In genomic region chr9:4309351-4310085, GRCm38 (mm10) we compare ENCODE assay signal across 8 mouse cellular contexts. TPM values are rescaled to one million over a fixed set of nuclear protein-coding genes. Genes with fewer than 3 reads are reported as not detected.
DNase-seq lines count a peak whose midpoint lies in the region; ATAC-seq and TF ChIP-seq lines count a peak whose summit lies in the region.

TSS of gene Aasdhppt (minus strand) at chr9:4309471.
TSS of gene Kbtbd3 (plus strand) at chr9:4309833.

- TF ChIP-seq CTCF in bone marrow, adult 2 months (IDR thresholded peaks at IDR 0.05; ENCODE audit: control insufficient read depth, insufficient read depth, low read length): no peak
- 0 out of 2 replicates have a peak, but pooled peaks have one; percentile 9 for TF ChIP-seq CTCF in midbrain, postnatal 0 days (IDR thresholded peaks at IDR 0.05)

- no peaks in the 10 kb centered on the region for H3K36me3 ChIP-seq in embryonic facial prominence, embryonic 15.5 days
- H3K36me3 ChIP-seq in limb, embryonic 14.5 days (ENCODE audit: control insufficient read depth, insufficient read depth, low read length): no peaks in the 10 kb centered on the region
- H3K36me3 ChIP-seq in midbrain, postnatal 0 days (ENCODE audit: insufficient read depth, low read length): no peaks in the 10 kb centered on the region

- peak within 1 kb of the TSS; percentile 64 for H3K4me2 ChIP-seq in embryonic facial prominence, embryonic 15.5 days (replicated peaks)
- H3K4me2 ChIP-seq in limb, embryonic 14.5 days (replicated peaks; ENCODE audit: low read depth, low read length, severe bottlenecking): peak within 1 kb of the TSS; percentile 72
- peak within 1 kb of the TSS; percentile 61 for H3K4me2 ChIP-seq in midbrain, postnatal 0 days (ENCODE audit: low read depth, low read length, poor library complexity, severe bottlenecking)

- H3K9ac ChIP-seq in embryonic facial prominence, embryonic 15.5 days: peak within 1 kb of the TSS; percentile 63
- peak within 1 kb of the TSS; percentile 90 for H3K9ac ChIP-seq in limb, embryonic 14.5 days (ENCODE audit: low read depth, low read length, severe bottlenecking)
- H3K9ac ChIP-seq in midbrain, postnatal 0 days (replicated peaks; ENCODE audit: low read length, poor library complexity, severe bottlenecking): peak within 1 kb of the TSS; percentile 82

- no peaks in the 10 kb centered on the region for H3K9me3 ChIP-seq in embryonic facial prominence, embryonic 15.5 days (replicated peaks)
- no peaks in the 10 kb centered on the region for H3K9me3 ChIP-seq in limb, embryonic 14.5 days (ENCODE audit: control insufficient read depth, low read length)
- H3K9me3 ChIP-seq in midbrain, postnatal 0 days (ENCODE audit: low read length): no peaks in the 10 kb centered on the region

- H3K4me1 ChIP-seq in bone marrow, adult 2 months (ENCODE audit: control insufficient read depth, insufficient read depth, low read length): no peaks in the 10 kb centered on the region
- H3K4me1 ChIP-seq in embryonic facial prominence, embryonic 15.5 days: peaks cover 13% of the 10 kb centered on the region
- peaks cover 10% of the 10 kb centered on the region for H3K4me1 ChIP-seq in limb, embryonic 14.5 days (ENCODE audit: control insufficient read depth, insufficient read depth, low read length)
- peaks cover 8% of the 10 kb centered on the region; the same call in 1 of the 2 replicates for H3K4me1 ChIP-seq in midbrain, postnatal 0 days (ENCODE audit: insufficient read depth, low read length)

- H3K4me3 ChIP-seq in bone marrow, adult 2 months (replicated peaks; ENCODE audit: control insufficient read depth, low read depth, low read length): peak within 1 kb of the TSS; percentile 96
- H3K4me3 ChIP-seq in embryonic facial prominence, embryonic 15.5 days (replicated peaks): peak within 1 kb of the TSS; percentile 81
- H3K4me3 ChIP-seq in limb, embryonic 14.5 days (replicated peaks; ENCODE audit: low read length): peak within 1 kb of the TSS; percentile 51
- peak within 1 kb of the TSS; percentile 75 for H3K4me3 ChIP-seq in midbrain, postnatal 0 days (ENCODE audit: low read depth, low read length)

- peak; percentile 100 for DNase-seq in 416B (ENCODE audit: low read depth)
- peak; percentile 99 for DNase-seq in heart, adult 8-10 months (ENCODE audit: low spot score)
- DNase-seq in kidney, adult 9 months: peak; percentile 99
- DNase-seq in limb, embryonic 14.5 days (ENCODE audit: low spot score): peak; percentile 100
- DNase-seq in midbrain, postnatal 0 days (ENCODE audit: low spot score): peak; percentile 100
- peak; percentile 92 to 95 for DNase-seq in spleen, postnatal 14 days (ENCODE audit: low spot score in 2 of 2)

- no peaks in the 10 kb centered on the region for H3K27me3 ChIP-seq in embryonic facial prominence, embryonic 15.5 days
- no peaks in the 10 kb centered on the region for H3K27me3 ChIP-seq in limb, embryonic 14.5 days (ENCODE audit: control insufficient read depth, insufficient read depth, low read length)
- H3K27me3 ChIP-seq in midbrain, postnatal 0 days (ENCODE audit: insufficient read depth, low read length): no peaks in the 10 kb centered on the region

- WGBS in bone marrow, adult 2 months: under 1% methylated on average over 53 of the region's 53 CpGs
- WGBS in embryonic facial prominence, embryonic 15.5 days: under 1% methylated on average over 53 of the region's 53 CpGs
- WGBS in limb, embryonic 14.5 days: under 1% methylated on average over 53 of the region's 53 CpGs
- under 1% methylated on average over 50 of the region's 53 CpGs for WGBS in midbrain, postnatal 0 days

- TF ChIP-seq POLR2A in bone marrow, adult 2 months (IDR thresholded peaks at IDR 0.05; ENCODE audit: borderline replicate concordance, control insufficient read depth, low read depth, low read length): peak; percentile 76; the same call in 1 of the 2 replicates
- TF ChIP-seq POLR2A in limb, embryonic 14.5 days (IDR thresholded peaks at IDR 0.05; ENCODE audit: borderline replicate concordance, extremely low read depth, insufficient read depth, insufficient read length): peak; percentile 89; the same call in 1 of the 2 replicates

- peak within 1 kb of the TSS; percentile 91 for H3K27ac ChIP-seq in bone marrow, adult 2 months (ENCODE audit: control insufficient read depth, insufficient read depth, low read depth, low read length, poor library complexity)
- H3K27ac ChIP-seq in embryonic facial prominence, embryonic 15.5 days (replicated peaks): peak within 1 kb of the TSS; percentile 94
- H3K27ac ChIP-seq in limb, embryonic 14.5 days (replicated peaks; ENCODE audit: low read depth, low read length): peak within 1 kb of the TSS; percentile 96
- peak within 1 kb of the TSS; percentile 97 for H3K27ac ChIP-seq in midbrain, postnatal 0 days (ENCODE audit: low read depth, low read length)

- ATAC-seq in embryonic facial prominence, embryonic 15.5 days (ENCODE audit: insufficient number of reproducible peaks, low FRiP score, low TSS enrichment, low read depth): peak; percentile 99
- peak; percentile 98 for ATAC-seq in limb, embryonic 14.5 days (ENCODE audit: low FRiP score, low read depth)
- ATAC-seq in midbrain, postnatal 0 days (ENCODE audit: low FRiP score): peak; percentile 97

RNA-seq across cellular contexts. Expression of gene Aasdhppt, which starts in this region (rescaled TPM):
- 7.2 and 8.2 TPM in 2 replicates for polyA plus RNA-seq in bone marrow, adult 2 months (2011; ENCODE audit: insufficient read depth, insufficient read length, low replicate concordance, missing spikeins)
- polyA plus RNA-seq in embryonic facial prominence, embryonic 15.5 days (2015; fragmentation: Nextera tagmentation; extraction: Ambion mirVana): 33.2 and 35.6 TPM in 2 replicates
- 10 to 100 TPM; 16.3 to 19.6 (median 19.0) TPM for total RNA-seq in heart, adult 8-10 months (2022)
- 11.1 and 11.7 TPM in 2 replicates for polyA plus RNA-seq in limb, embryonic 14.5 days (2012; rRNA removed)
- polyA plus RNA-seq in limb, embryonic 14.5 days (2014; fragmentation: Nextera tagmentation; extraction: Ambion mirVana): 32.3 and 36.3 TPM in 2 replicates
- 21.5 and 31.7 TPM in 2 replicates for total RNA-seq in midbrain, postnatal 0 days (2014; rRNA removed)
- polyA plus RNA-seq in midbrain, postnatal 0 days (2015; fragmentation: Nextera tagmentation; extraction: Ambion mirVana): 29.2 and 29.8 TPM in 2 replicates

RNA-seq across cellular contexts. Expression of gene Kbtbd3, which starts in this region (rescaled TPM):
- polyA plus RNA-seq in bone marrow, adult 2 months (2011; ENCODE audit: insufficient read depth, insufficient read length, low replicate concordance, missing spikeins): 4.9 and 5.1 TPM in 2 replicates
- 6.4 and 7.6 TPM in 2 replicates for polyA plus RNA-seq in embryonic facial prominence, embryonic 15.5 days (2015; fragmentation: Nextera tagmentation; extraction: Ambion mirVana)
- total RNA-seq in heart, adult 8-10 months (2022): 1 to 10 TPM; 7.5 to 9.7 (median 9.0) TPM
- polyA plus RNA-seq in limb, embryonic 14.5 days (2012; rRNA removed): 2.1 and 3.1 TPM in 2 replicates
- polyA plus RNA-seq in limb, embryonic 14.5 days (2014; fragmentation: Nextera tagmentation; extraction: Ambion mirVana): 7.0 and 7.1 TPM in 2 replicates
- 9.8 and 12.3 TPM in 2 replicates for total RNA-seq in midbrain, postnatal 0 days (2014; rRNA removed)
- polyA plus RNA-seq in midbrain, postnatal 0 days (2015; fragmentation: Nextera tagmentation; extraction: Ambion mirVana): 9.3 and 9.8 TPM in 2 replicates

Comparison
In these comparisons a context has a peak if more than half of its experiments do, and no peak if none do; other contexts are left out.
1. Peak in every context shown above with its lines: DNase-seq, ATAC-seq, H3K4me3 ChIP-seq and H3K27ac ChIP-seq.